Mouse (Mus musculus): Measurements from ENCODE around the gene Cic. TPM values are rescaled to one million over a fixed set of nuclear protein-coding genes. Genes with fewer than 3 reads are reported as not detected.
"Not testable (repeated sequence)": the region's sequence is repeated elsewhere in the genome, so short reads cannot be mapped to it uniquely, and the experiment has no call there.

Gene Cic
- polyA plus RNA-seq, 1 experiment: 47.3 TPM

GRCm38 (mm10) chr7:25249314-25250140 lies 18.0 kb upstream of the Cic start:
- Histone ChIP-seq H3K36me3 (ENCODE audit: control insufficient read depth) (peaks cover 20% of the 10 kb centered on the region), H3K4me1 (ENCODE audit: control insufficient read depth) (peaks cover 61% of the 10 kb centered on the region), H3K4me3 (replicated peaks) (peak overlapping the region; percentile 91), H3K9me3 (ENCODE audit: control insufficient read depth, low read length) (no peaks in the 10 kb centered on the region), H3K27me3 (ENCODE audit: control insufficient read depth) (peaks cover 25% of the 10 kb centered on the region)
- TF ChIP-seq GATA1 (IDR thresholded peaks at IDR 0.05; ENCODE audit: low read length): no peak
- no peak for TF ChIP-seq TAL1 (IDR thresholded peaks at IDR 0.05; ENCODE audit: low read length)

GRCm38 (mm10) chr7:25250141-25250972 lies 17.1 kb upstream of the Cic start, which contains the start of gene Erf:
Erf (minus strand) TSS chr7:25250761.
- Histone ChIP-seq H3K36me3 (ENCODE audit: control insufficient read depth) (peaks cover 12% of the 10 kb centered on the region), H3K27me3 (ENCODE audit: control insufficient read depth) (peaks cover 25% of the 10 kb centered on the region), H3K4me3 (replicated peaks) (peak within 1 kb of the TSS; percentile 91), H3K9me3 (ENCODE audit: control insufficient read depth, low read length) (no peaks in the 10 kb centered on the region), H3K4me1 (ENCODE audit: control insufficient read depth) (peaks cover 58% of the 10 kb centered on the region)
- TF ChIP-seq GATA1 (IDR thresholded peaks at IDR 0.05; ENCODE audit: low read length) (no peak), TAL1 (IDR thresholded peaks at IDR 0.05; ENCODE audit: low read length) (no peak)

GRCm38 (mm10) chr7:25251071-25251791 lies 16.3 kb upstream of the Cic start:
- peaks cover 28% of the 10 kb centered on the region for H3K27me3 ChIP-seq (ENCODE audit: control insufficient read depth)
- peaks cover 56% of the 10 kb centered on the region for H3K4me1 ChIP-seq (ENCODE audit: control insufficient read depth)
- peak overlapping the region; percentile 91 for H3K4me3 ChIP-seq (replicated peaks)
- H3K36me3 ChIP-seq (ENCODE audit: control insufficient read depth): peaks cover 3% of the 10 kb centered on the region; the same call in 1 of the 2 replicates
- no peaks in the 10 kb centered on the region for H3K9me3 ChIP-seq (ENCODE audit: control insufficient read depth, low read length)
- TF ChIP-seq GATA1 (IDR thresholded peaks at IDR 0.05; ENCODE audit: low read length) (no peak), TAL1 (IDR thresholded peaks at IDR 0.05; ENCODE audit: low read length) (no peak)

- no peak for TF ChIP-seq TAL1 (IDR thresholded peaks at IDR 0.05; ENCODE audit: low read length)
- no peak for TF ChIP-seq GATA1 (IDR thresholded peaks at IDR 0.05; ENCODE audit: low read length)
- H3K4me3 ChIP-seq (replicated peaks): no peak overlapping the region
- H3K27me3 ChIP-seq (ENCODE audit: control insufficient read depth): peaks cover 29% of the 10 kb centered on the region
- H3K9me3 ChIP-seq (ENCODE audit: control insufficient read depth, low read length): no peaks in the 10 kb centered on the region
- no peaks in the 10 kb centered on the region for H3K36me3 ChIP-seq (ENCODE audit: control insufficient read depth)
- peaks cover 50% of the 10 kb centered on the region for H3K4me1 ChIP-seq (ENCODE audit: control insufficient read depth)
Measured at GRCm38 (mm10) chr7:25251822-25252221, 15.7 kb upstream of the Cic start.

GRCm38 (mm10) chr7:25261896-25262295 lies 5.6 kb upstream of the Cic start:
- TF ChIP-seq GATA1 (IDR thresholded peaks at IDR 0.05; ENCODE audit: low read length) (no peak), TAL1 (IDR thresholded peaks at IDR 0.05; ENCODE audit: low read length) (no peak)
- H3K36me3 ChIP-seq (ENCODE audit: control insufficient read depth): no peaks in the 10 kb centered on the region
- no peak overlapping the region for H3K4me3 ChIP-seq (replicated peaks)
- no peaks in the 10 kb centered on the region; the same call in 1 of the 2 replicates for H3K27me3 ChIP-seq (ENCODE audit: control insufficient read depth)
- H3K9me3 ChIP-seq (ENCODE audit: control insufficient read depth, low read length): peaks cover 15% of the 10 kb centered on the region
- H3K4me1 ChIP-seq (ENCODE audit: control insufficient read depth): peaks cover 19% of the 10 kb centered on the region

GRCm38 (mm10) chr7:25263968-25264870 lies 3.3 kb upstream of the Cic start:
- Histone ChIP-seq H3K36me3 (ENCODE audit: control insufficient read depth) (no peaks in the 10 kb centered on the region), H3K4me3 (replicated peaks) (no peak overlapping the region), H3K4me1 (ENCODE audit: control insufficient read depth) (peaks cover 33% of the 10 kb centered on the region), H3K27me3 (ENCODE audit: control insufficient read depth) (no peaks in the 10 kb centered on the region), H3K9me3 (ENCODE audit: control insufficient read depth, low read length) (peaks cover 12% of the 10 kb centered on the region)
- TF ChIP-seq GATA1 (IDR thresholded peaks at IDR 0.05; ENCODE audit: low read length): no peak

- Histone ChIP-seq H3K4me1 (ENCODE audit: control insufficient read depth) (peaks cover 48% of the 10 kb centered on the region), H3K36me3 (ENCODE audit: control insufficient read depth) (peaks cover 13% of the 10 kb centered on the region)
- not testable (repeated sequence) for H3K27me3 ChIP-seq (ENCODE audit: control insufficient read depth); H3K9me3 ChIP-seq (ENCODE audit: control insufficient read depth, low read length); H3K4me3 ChIP-seq (replicated peaks)
Measured at GRCm38 (mm10) chr7:25265743-25266142, 1.8 kb upstream of the Cic start.

Data from erythroblast, embryonic 14.5 days (primary cell).